Mouse (Mus musculus): ENCODE measurements around the gene Bmp6.

- TF ChIP-seq CTCF (IDR thresholded peaks at IDR 0.05; ENCODE audit: low read depth, low read length) = no peak
- TF ChIP-seq POLR2A (IDR thresholded peaks at IDR 0.05; ENCODE audit: insufficient read depth, low read length) = no peak
Measured at GRCm38 (mm10) chr13:38463410-38463809, 118.5 kb downstream of the Bmp6 start.

All from ES-Bruce4 (cell line).